Mouse (Mus musculus): Measurements from ENCODE around the gene Tnrc6c. TPM values are rescaled to one million over a fixed set of nuclear protein-coding genes. Genes with fewer than 3 reads are reported as not detected.

Gene Tnrc6c
- polyA plus RNA-seq, 1 experiment from 2014 or later, result 24.7 TPM

GRCm38 (mm10) chr11:117712065-117712464 lies 58.0 kb downstream of the Tnrc6c start:
- H3K9ac ChIP-seq, result no peak overlapping the region
- no peak overlapping the region for H3K27ac ChIP-seq (replicated peaks)
- H3K36me3 ChIP-seq, result peaks cover 24% of the 10 kb centered on the region
- H3K4me2 ChIP-seq, result no peak overlapping the region
- WGBS, result 100% methylated on average over 1 of the region's 1 CpGs
- H3K4me3 ChIP-seq, result no peak overlapping the region
- no peaks in the 10 kb centered on the region for H3K9me3 ChIP-seq
- H3K4me1 ChIP-seq (replicated peaks), result peaks cover 7% of the 10 kb centered on the region; the same call in 1 of the 2 replicates
- ATAC-seq (ENCODE audit: low FRiP score, low read depth), result no peak
- H3K27me3 ChIP-seq, result no peaks in the 10 kb centered on the region

DNA sequence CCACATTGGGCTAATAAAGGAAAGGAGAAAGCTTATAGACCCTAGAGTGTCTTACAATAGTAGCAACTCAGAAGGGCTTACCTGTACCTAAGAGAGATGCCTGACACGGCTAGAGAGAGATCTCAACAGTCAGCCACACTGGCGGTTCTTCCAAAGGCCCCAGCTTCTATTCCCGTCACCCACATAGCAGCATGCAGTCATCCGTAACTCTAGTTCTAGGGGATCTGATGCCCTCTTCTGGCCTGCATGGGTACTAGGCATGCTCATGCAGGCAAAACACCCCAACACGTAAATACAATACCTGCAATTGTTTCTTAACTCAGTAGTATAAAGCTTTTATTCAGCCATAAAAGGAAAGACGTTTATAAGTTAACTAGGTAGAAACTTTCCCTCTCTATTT lies 59.3 kb downstream of the Tnrc6c start:
- H3K36me3 ChIP-seq, result peaks cover 33% of the 10 kb centered on the region
- 91% methylated on average over 6 of the region's 6 CpGs for WGBS
- no peaks in the 10 kb centered on the region for H3K9me3 ChIP-seq
- no peak overlapping the region for H3K27ac ChIP-seq (replicated peaks)
- no peak for ATAC-seq (ENCODE audit: low FRiP score, low read depth)
- H3K9ac ChIP-seq, result no peak overlapping the region
- H3K27me3 ChIP-seq, result no peaks in the 10 kb centered on the region
- H3K4me1 ChIP-seq (replicated peaks), result peaks cover 7% of the 10 kb centered on the region; the same call in 1 of the 2 replicates
- H3K4me3 ChIP-seq, result no peak overlapping the region
- H3K4me2 ChIP-seq, result no peak overlapping the region

GRCm38 (mm10) chr11:117718838-117719237 lies 64.7 kb downstream of the Tnrc6c start:
- no peaks in the 10 kb centered on the region for H3K9me3 ChIP-seq
- no peak overlapping the region for H3K27ac ChIP-seq (replicated peaks)
- no peaks in the 10 kb centered on the region for H3K4me1 ChIP-seq (replicated peaks)
- H3K27me3 ChIP-seq, result no peaks in the 10 kb centered on the region
- H3K4me2 ChIP-seq, result no peak overlapping the region
- H3K4me3 ChIP-seq, result no peak overlapping the region
- no peak for ATAC-seq (ENCODE audit: low FRiP score, low read depth)
- H3K36me3 ChIP-seq, result peaks cover 62% of the 10 kb centered on the region
- no peak overlapping the region for H3K9ac ChIP-seq
- WGBS, result 91% methylated on average over 3 of the region's 3 CpGs

DNA sequence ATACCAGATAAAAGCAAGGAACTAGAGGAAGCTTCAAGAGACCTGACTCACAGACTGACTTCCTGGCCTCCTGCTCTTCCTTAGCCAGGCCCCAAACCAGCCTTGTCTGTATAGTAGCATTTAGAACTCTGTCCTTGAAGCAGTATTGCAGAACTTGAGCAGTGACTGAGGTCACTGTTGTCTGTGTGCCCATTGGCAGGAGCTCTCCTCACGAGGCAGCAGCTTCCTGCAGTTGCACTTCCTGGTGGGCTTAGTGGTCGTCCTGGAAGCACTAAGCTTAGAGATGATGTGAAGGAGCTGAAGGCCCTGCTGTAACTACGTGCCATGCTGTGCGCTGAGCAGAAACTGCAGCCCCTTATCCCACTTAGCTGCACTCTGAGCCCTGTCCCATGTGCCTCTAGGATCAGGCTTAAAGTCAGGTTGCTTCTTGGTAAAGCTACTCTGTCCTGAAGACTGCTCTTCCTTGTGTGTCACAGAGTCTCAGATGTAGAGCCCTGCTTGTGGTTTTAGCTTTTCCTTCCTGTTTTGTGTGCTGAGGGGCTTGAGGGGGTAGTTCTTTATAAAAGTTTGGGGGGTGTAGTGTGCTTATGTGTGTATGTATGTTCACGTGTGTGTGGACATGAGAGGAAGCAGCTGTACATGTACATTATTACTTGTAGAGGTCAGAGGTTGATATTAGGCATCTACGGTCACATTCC lies 70.7 kb downstream of the Tnrc6c start:
- Histone ChIP-seq H3K4me3 (no peak overlapping the region), H3K36me3 (peaks cover 27% of the 10 kb centered on the region), H3K4me1 (replicated peaks) (no peaks in the 10 kb centered on the region), H3K27ac (replicated peaks) (no peak overlapping the region), H3K4me2 (no peak overlapping the region), H3K9me3 (no peaks in the 10 kb centered on the region), H3K27me3 (no peaks in the 10 kb centered on the region), H3K9ac (no peak overlapping the region)
- 84% methylated on average over 6 of the region's 6 CpGs for WGBS
- ATAC-seq (ENCODE audit: low FRiP score, low read depth), result no peak

DNA sequence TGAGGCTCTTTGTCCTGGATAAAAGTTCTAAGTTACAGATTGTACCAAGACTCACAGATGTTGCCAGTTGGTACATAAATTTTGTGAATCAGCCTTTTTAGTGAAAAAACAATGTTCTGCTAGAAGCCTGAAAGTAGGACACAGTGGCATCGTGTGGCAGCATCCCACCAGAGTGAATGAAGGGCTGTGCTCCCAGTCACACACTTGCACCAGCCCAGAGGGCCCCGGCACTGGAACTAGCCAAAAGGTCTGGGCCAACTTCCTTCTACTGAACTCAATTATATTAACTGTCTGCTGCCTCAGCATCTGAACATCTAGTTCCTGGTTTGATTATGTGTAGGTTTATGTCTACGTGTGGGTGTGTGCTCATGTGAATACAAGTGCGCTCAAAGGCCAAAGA lies 72.9 kb downstream of the Tnrc6c start:
- WGBS, result 91% methylated on average over 4 of the region's 4 CpGs
- H3K4me1 ChIP-seq (replicated peaks), result no peaks in the 10 kb centered on the region
- no peak overlapping the region for H3K27ac ChIP-seq (replicated peaks)
- H3K9me3 ChIP-seq, result no peaks in the 10 kb centered on the region
- no peak overlapping the region for H3K9ac ChIP-seq
- ATAC-seq (ENCODE audit: low FRiP score, low read depth), result no peak
- H3K4me3 ChIP-seq, result no peak overlapping the region
- peaks cover 7% of the 10 kb centered on the region; the same call in 1 of the 2 replicates for H3K36me3 ChIP-seq
- H3K27me3 ChIP-seq, result no peaks in the 10 kb centered on the region
- no peak overlapping the region for H3K4me2 ChIP-seq

DNA sequence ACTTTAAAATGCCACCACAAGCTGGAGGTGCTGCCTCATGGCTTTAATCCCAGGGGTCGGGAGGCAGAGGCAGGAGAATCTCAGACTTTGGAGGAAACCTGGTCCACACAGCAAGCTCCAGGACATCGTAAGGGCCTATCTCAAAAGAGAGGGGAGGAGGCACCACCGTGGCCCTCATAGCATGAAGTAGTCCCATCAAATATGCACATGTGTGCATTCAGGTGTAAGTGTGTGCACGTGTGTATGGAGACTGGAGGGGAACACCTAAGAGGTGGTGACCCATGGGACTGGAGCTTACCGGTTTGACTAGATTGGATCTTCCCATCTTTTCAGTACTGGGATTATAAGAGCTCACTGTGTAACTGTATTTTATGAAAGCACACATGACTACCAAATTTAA lies 74.2 kb downstream of the Tnrc6c start:
- Histone ChIP-seq H3K4me2 (no peak overlapping the region), H3K9me3 (no peaks in the 10 kb centered on the region), H3K4me3 (no peak overlapping the region), H3K27ac (replicated peaks) (no peak overlapping the region), H3K27me3 (no peaks in the 10 kb centered on the region), H3K4me1 (replicated peaks) (no peaks in the 10 kb centered on the region), H3K36me3 (no peaks in the 10 kb centered on the region), H3K9ac (no peak overlapping the region)
- WGBS, result 88% methylated on average over 5 of the region's 5 CpGs
- no peak for ATAC-seq (ENCODE audit: low FRiP score, low read depth)

- Histone ChIP-seq H3K27ac (replicated peaks) (no peak overlapping the region), H3K36me3 (peaks cover 3% of the 10 kb centered on the region; the same call in 1 of the 2 replicates), H3K9ac (no peak overlapping the region), H3K4me2 (no peak overlapping the region), H3K27me3 (no peaks in the 10 kb centered on the region), H3K9me3 (no peaks in the 10 kb centered on the region), H3K4me3 (no peak overlapping the region), H3K4me1 (replicated peaks) (no peaks in the 10 kb centered on the region)
- WGBS, result 86% methylated on average over 1 of the region's 1 CpGs
- no peak for ATAC-seq (ENCODE audit: low FRiP score, low read depth)
These were observed 74.8 kb downstream of the Tnrc6c start for GRCm38 (mm10) chr11:117728841-117729240.

DNA sequence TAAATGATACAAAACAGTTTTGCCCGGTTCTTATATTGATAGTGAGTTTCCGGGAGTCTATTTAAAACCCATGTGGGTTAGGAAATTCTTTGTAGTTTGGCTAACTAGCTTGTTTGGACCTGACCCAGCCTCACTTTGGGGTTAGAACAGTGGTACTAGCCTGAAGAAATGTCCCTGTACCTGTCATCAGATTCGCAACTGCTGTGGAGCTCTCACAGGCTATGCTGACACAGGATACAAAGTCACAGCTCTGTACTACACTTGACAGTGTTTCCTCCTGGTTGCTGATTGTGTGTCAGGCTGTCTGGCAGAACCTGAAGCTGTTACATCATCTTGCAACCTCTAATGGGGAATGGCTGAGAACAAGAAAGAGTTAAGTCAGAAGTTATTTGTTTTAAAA lies 75.3 kb downstream of the Tnrc6c start:
- no peaks in the 10 kb centered on the region for H3K27me3 ChIP-seq
- H3K9ac ChIP-seq, result no peak overlapping the region
- H3K4me1 ChIP-seq (replicated peaks), result no peaks in the 10 kb centered on the region
- H3K4me2 ChIP-seq, result no peak overlapping the region
- H3K36me3 ChIP-seq, result peaks cover 3% of the 10 kb centered on the region; the same call in 1 of the 2 replicates
- no peak overlapping the region for H3K27ac ChIP-seq (replicated peaks)
- 93% methylated on average over 3 of the region's 3 CpGs for WGBS
- no peaks in the 10 kb centered on the region for H3K9me3 ChIP-seq
- ATAC-seq (ENCODE audit: low FRiP score, low read depth), result no peak
- H3K4me3 ChIP-seq, result no peak overlapping the region

DNA sequence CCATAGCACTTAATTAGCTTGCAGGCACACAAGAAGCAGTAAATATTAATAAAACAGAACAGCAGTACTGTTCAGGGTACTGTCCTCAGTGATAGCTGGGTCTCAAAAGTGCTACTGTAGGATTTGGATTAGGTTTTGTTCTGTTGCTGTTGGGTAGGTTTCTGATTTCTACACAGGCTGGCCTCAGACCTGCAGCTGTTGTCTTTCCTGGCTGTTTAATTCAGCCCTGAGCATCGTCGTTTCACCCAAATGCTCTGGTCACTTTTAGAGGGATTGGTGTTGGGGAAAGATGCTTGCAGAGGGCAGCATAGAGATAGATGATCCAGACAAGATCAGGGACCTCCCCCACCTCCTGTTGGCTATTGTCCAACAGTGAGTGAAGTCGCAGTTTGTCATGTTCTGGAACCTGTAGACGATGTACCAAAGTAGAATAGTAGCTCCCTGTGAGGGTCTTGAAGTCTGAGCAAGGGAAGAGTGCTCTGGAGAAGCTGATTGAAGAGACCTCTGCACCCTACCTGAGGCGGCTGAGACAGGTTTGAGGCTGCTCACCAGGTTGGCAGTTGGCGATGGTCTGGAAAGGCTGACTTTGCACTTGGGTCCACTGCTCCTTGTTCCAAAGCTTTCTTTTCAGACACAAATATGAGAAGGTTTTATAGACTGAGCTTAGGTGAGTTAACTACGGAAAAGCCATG lies 75.9 kb downstream of the Tnrc6c start:
- Histone ChIP-seq H3K4me2 (no peak overlapping the region), H3K27me3 (no peaks in the 10 kb centered on the region), H3K9ac (no peak overlapping the region), H3K27ac (replicated peaks) (no peak overlapping the region), H3K9me3 (no peaks in the 10 kb centered on the region), H3K36me3 (peaks cover 3% of the 10 kb centered on the region; the same call in 1 of the 2 replicates), H3K4me3 (no peak overlapping the region), H3K4me1 (replicated peaks) (no peaks in the 10 kb centered on the region)
- no peak for ATAC-seq (ENCODE audit: low FRiP score, low read depth)
- WGBS, result 80% methylated on average over 7 of the region's 7 CpGs

GRCm38 (mm10) chr11:117730490-117730838 lies 76.4 kb downstream of the Tnrc6c start:
- no peak for ATAC-seq (ENCODE audit: low FRiP score, low read depth)
- H3K9me3 ChIP-seq, result no peaks in the 10 kb centered on the region
- 79% methylated on average over 4 of the region's 4 CpGs for WGBS
- no peak overlapping the region for H3K4me3 ChIP-seq
- peaks cover 3% of the 10 kb centered on the region; the same call in 1 of the 2 replicates for H3K36me3 ChIP-seq
- H3K9ac ChIP-seq, result no peak overlapping the region
- no peaks in the 10 kb centered on the region for H3K27me3 ChIP-seq
- H3K4me2 ChIP-seq, result no peak overlapping the region
- H3K27ac ChIP-seq (replicated peaks), result no peak overlapping the region
- H3K4me1 ChIP-seq (replicated peaks), result no peaks in the 10 kb centered on the region

DNA sequence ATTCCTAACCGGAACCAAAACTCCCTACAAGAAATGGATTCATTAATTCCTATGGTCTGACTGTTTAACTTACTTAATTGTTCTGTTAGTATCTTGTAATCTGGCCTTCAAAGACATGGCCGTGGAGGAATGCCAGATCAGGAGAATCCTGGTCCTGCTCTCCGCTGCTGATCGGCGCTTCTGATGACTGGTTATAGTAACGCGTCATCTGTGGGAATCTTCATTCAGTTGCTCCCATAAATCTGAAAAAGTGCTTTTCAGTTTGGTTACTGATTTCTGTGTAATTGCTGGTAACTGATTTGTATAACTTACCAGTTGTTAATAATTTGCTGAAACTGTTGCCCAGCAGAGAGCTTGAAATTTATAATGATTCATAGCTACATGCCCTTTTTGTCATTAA lies 77.4 kb downstream of the Tnrc6c start:
- Histone ChIP-seq H3K4me2 (no peak overlapping the region), H3K9me3 (no peaks in the 10 kb centered on the region), H3K4me1 (replicated peaks) (no peaks in the 10 kb centered on the region), H3K9ac (no peak overlapping the region), H3K36me3 (peaks cover 7% of the 10 kb centered on the region), H3K4me3 (no peak overlapping the region), H3K27ac (replicated peaks) (no peak overlapping the region), H3K27me3 (no peaks in the 10 kb centered on the region)
- no peak for ATAC-seq (ENCODE audit: low FRiP score, low read depth)
- WGBS, result 85% methylated on average over 7 of the region's 7 CpGs

GRCm38 (mm10) chr11:117736037-117736689 lies 82.1 kb downstream of the Tnrc6c start:
- no peak overlapping the region for H3K9ac ChIP-seq
- H3K27ac ChIP-seq (replicated peaks), result no peak overlapping the region
- peaks cover 51% of the 10 kb centered on the region for H3K36me3 ChIP-seq
- no peaks in the 10 kb centered on the region for H3K27me3 ChIP-seq
- H3K4me3 ChIP-seq, result no peak overlapping the region
- no peaks in the 10 kb centered on the region for H3K9me3 ChIP-seq
- H3K4me1 ChIP-seq (replicated peaks), result no peaks in the 10 kb centered on the region
- 69% methylated on average over 5 of the region's 5 CpGs for WGBS
- ATAC-seq (ENCODE audit: low FRiP score, low read depth), result no peak
- H3K4me2 ChIP-seq, result no peak overlapping the region

Measured in hindbrain, embryonic 15.5 days (tissue).